Mouse (Mus musculus): ENCODE measurements around the gene Rab4a. TPM values are rescaled to one million over a fixed set of nuclear protein-coding genes. Genes with fewer than 3 reads are reported as not detected.

Rab4a gene
- polyA plus RNA-seq, 1 experiment from 2014 or later, result 47.5 TPM

GRCm38 (mm10) chr8:123827523-123827922 is 21.7 kb downstream of the Rab4a start:
- H3K27ac ChIP-seq (replicated peaks), result no peak overlapping the region

GRCm38 (mm10) chr8:123832757-123833156 is 27.0 kb downstream of the Rab4a start:
- Histone ChIP-seq H3K4me3 (replicated peaks) (no peak overlapping the region), H3K27me3 (no peaks in the 10 kb centered on the region), H3K4me1 (no peaks in the 10 kb centered on the region), H3K9ac (no peak overlapping the region), H3K36me3 (peaks cover 81% of the 10 kb centered on the region), H3K27ac (replicated peaks) (no peak overlapping the region), H3K9me3 (replicated peaks) (no peaks in the 10 kb centered on the region), H3K4me2 (replicated peaks) (no peak overlapping the region)
- ATAC-seq (ENCODE audit: insufficient number of reproducible peaks, low FRiP score, low TSS enrichment, low read depth), result no peak
- whole genome bisulfite sequencing, result 96% methylated on average over 4 of the region's 4 CpGs

More at GRCm38 (mm10) chr8:123827523-123827922, 21.7 kb downstream of the Rab4a start:
- Histone ChIP-seq H3K27me3 (no peaks in the 10 kb centered on the region), H3K9me3 (replicated peaks) (0 out of 2 replicates have a peak, but pooled peaks cover 2% of the 10 kb centered on the region), H3K36me3 (peaks cover 74% of the 10 kb centered on the region), H3K4me3 (replicated peaks) (no peak overlapping the region), H3K4me2 (replicated peaks) (no peak overlapping the region), H3K9ac (no peak overlapping the region), H3K4me1 (no peaks in the 10 kb centered on the region)
- ATAC-seq (ENCODE audit: insufficient number of reproducible peaks, low FRiP score, low TSS enrichment, low read depth), result no peak
- WGBS, result 91% methylated on average over 13 of the region's 13 CpGs

- WGBS, result 62% methylated on average over 9 of the region's 9 CpGs
- no peaks in the 10 kb centered on the region for H3K27me3 ChIP-seq
- no peak overlapping the region for H3K27ac ChIP-seq (replicated peaks)
- 0 out of 2 replicates have a peak, but pooled peaks have one; percentile 57 for ATAC-seq (ENCODE audit: insufficient number of reproducible peaks, low FRiP score, low TSS enrichment, low read depth)
- peaks cover 59% of the 10 kb centered on the region for H3K36me3 ChIP-seq
- no peak overlapping the region for H3K4me3 ChIP-seq (replicated peaks)
- H3K9me3 ChIP-seq (replicated peaks), result no peaks in the 10 kb centered on the region
- no peaks in the 10 kb centered on the region for H3K4me1 ChIP-seq
- no peak overlapping the region for H3K4me2 ChIP-seq (replicated peaks)
- H3K9ac ChIP-seq, result no peak overlapping the region
These were observed 29.7 kb downstream of the Rab4a start for GRCm38 (mm10) chr8:123835451-123835850.

GRCm38 (mm10) chr8:123836354-123836753 is 30.6 kb downstream of the Rab4a start:
- WGBS, result 92% methylated on average over 6 of the region's 6 CpGs
- H3K27ac ChIP-seq (replicated peaks), result no peak overlapping the region
- no peak overlapping the region for H3K9ac ChIP-seq
- H3K36me3 ChIP-seq, result peaks cover 50% of the 10 kb centered on the region
- H3K4me3 ChIP-seq (replicated peaks), result no peak overlapping the region
- no peaks in the 10 kb centered on the region for H3K27me3 ChIP-seq
- ATAC-seq (ENCODE audit: insufficient number of reproducible peaks, low FRiP score, low TSS enrichment, low read depth), result no peak
- no peaks in the 10 kb centered on the region for H3K4me1 ChIP-seq
- H3K9me3 ChIP-seq (replicated peaks), result no peaks in the 10 kb centered on the region
- no peak overlapping the region for H3K4me2 ChIP-seq (replicated peaks)

- Histone ChIP-seq H3K4me1 (no peaks in the 10 kb centered on the region), H3K27ac (replicated peaks) (no peak overlapping the region), H3K4me2 (replicated peaks) (no peak overlapping the region), H3K9me3 (replicated peaks) (no peaks in the 10 kb centered on the region), H3K4me3 (replicated peaks) (no peak overlapping the region), H3K27me3 (no peaks in the 10 kb centered on the region), H3K36me3 (peaks cover 33% of the 10 kb centered on the region), H3K9ac (no peak overlapping the region)
- no peak for ATAC-seq (ENCODE audit: insufficient number of reproducible peaks, low FRiP score, low TSS enrichment, low read depth)
- WGBS, result 63% methylated on average over 9 of the region's 9 CpGs
These were observed 32.7 kb downstream of the Rab4a start for GRCm38 (mm10) chr8:123838496-123838895.

GRCm38 (mm10) chr8:123840578-123841345 is 35.0 kb downstream of the Rab4a start:
- H3K27me3 ChIP-seq, result no peaks in the 10 kb centered on the region
- H3K9ac ChIP-seq, result no peak overlapping the region
- 0 out of 2 replicates have a peak, but pooled peaks cover 2% of the 10 kb centered on the region for H3K4me1 ChIP-seq
- H3K9me3 ChIP-seq (replicated peaks), result no peaks in the 10 kb centered on the region
- 87% methylated on average over 15 of the region's 15 CpGs for WGBS
- no peak overlapping the region for H3K4me2 ChIP-seq (replicated peaks)
- H3K4me3 ChIP-seq (replicated peaks), result no peak overlapping the region
- no peak for ATAC-seq (ENCODE audit: insufficient number of reproducible peaks, low FRiP score, low TSS enrichment, low read depth)
- no peak overlapping the region for H3K27ac ChIP-seq (replicated peaks)
- peaks cover 12% of the 10 kb centered on the region for H3K36me3 ChIP-seq

GRCm38 (mm10) chr8:123842086-123842485 is 36.3 kb downstream of the Rab4a start:
- H3K27ac ChIP-seq (replicated peaks), result no peak overlapping the region
- 76% methylated on average over 12 of the region's 12 CpGs for WGBS

GRCm38 (mm10) chr8:123844341-123844740 is 38.6 kb downstream of the Rab4a start:
- H3K4me1 ChIP-seq, result 0 out of 2 replicates have a peak, but pooled peaks cover 2% of the 10 kb centered on the region
- no peak overlapping the region for H3K9ac ChIP-seq
- no peak overlapping the region for H3K27ac ChIP-seq (replicated peaks)
- H3K36me3 ChIP-seq, result no peaks in the 10 kb centered on the region
- 56% methylated on average over 7 of the region's 7 CpGs for WGBS
- H3K4me2 ChIP-seq (replicated peaks), result no peak overlapping the region
- no peaks in the 10 kb centered on the region for H3K27me3 ChIP-seq
- H3K4me3 ChIP-seq (replicated peaks), result no peak overlapping the region
- no peaks in the 10 kb centered on the region for H3K9me3 ChIP-seq (replicated peaks)
- no peak for ATAC-seq (ENCODE audit: insufficient number of reproducible peaks, low FRiP score, low TSS enrichment, low read depth)

More at GRCm38 (mm10) chr8:123842086-123842485, 36.3 kb downstream of the Rab4a start:
- ATAC-seq (ENCODE audit: insufficient number of reproducible peaks, low FRiP score, low TSS enrichment, low read depth), result no peak
- Histone ChIP-seq H3K4me2 (replicated peaks) (no peak overlapping the region), H3K4me3 (replicated peaks) (no peak overlapping the region), H3K27me3 (no peaks in the 10 kb centered on the region), H3K36me3 (peaks cover 7% of the 10 kb centered on the region), H3K4me1 (0 out of 2 replicates have a peak, but pooled peaks cover 2% of the 10 kb centered on the region), H3K9ac (no peak overlapping the region), H3K9me3 (replicated peaks) (no peaks in the 10 kb centered on the region)

- no peak for ATAC-seq (ENCODE audit: insufficient number of reproducible peaks, low FRiP score, low TSS enrichment, low read depth)
- Histone ChIP-seq H3K4me3 (replicated peaks) (no peak overlapping the region), H3K9me3 (replicated peaks) (no peaks in the 10 kb centered on the region), H3K4me2 (replicated peaks) (no peak overlapping the region), H3K4me1 (0 out of 2 replicates have a peak, but pooled peaks cover 2% of the 10 kb centered on the region), H3K9ac (no peak overlapping the region), H3K27ac (replicated peaks) (no peak overlapping the region), H3K36me3 (no peaks in the 10 kb centered on the region), H3K27me3 (no peaks in the 10 kb centered on the region)
- WGBS, result 84% methylated on average over 13 of the region's 13 CpGs
These were observed 39.3 kb downstream of the Rab4a start for GRCm38 (mm10) chr8:123845114-123845513.

GRCm38 (mm10) chr8:123845991-123846390 is 40.2 kb downstream of the Rab4a start:
- 92% methylated on average over 10 of the region's 10 CpGs for WGBS
- 0 out of 2 replicates have a peak, but pooled peaks have one; percentile 25 for ATAC-seq (ENCODE audit: insufficient number of reproducible peaks, low FRiP score, low TSS enrichment, low read depth)
- H3K4me3 ChIP-seq (replicated peaks), result no peak overlapping the region
- H3K4me1 ChIP-seq, result 0 out of 2 replicates have a peak, but pooled peaks cover 2% of the 10 kb centered on the region
- H3K4me2 ChIP-seq (replicated peaks), result no peak overlapping the region
- no peaks in the 10 kb centered on the region for H3K9me3 ChIP-seq (replicated peaks)
- H3K27me3 ChIP-seq, result no peaks in the 10 kb centered on the region
- no peak overlapping the region for H3K27ac ChIP-seq (replicated peaks)
- H3K36me3 ChIP-seq, result no peaks in the 10 kb centered on the region
- H3K9ac ChIP-seq, result no peak overlapping the region

- no peak for ATAC-seq (ENCODE audit: insufficient number of reproducible peaks, low FRiP score, low TSS enrichment, low read depth)
- Histone ChIP-seq H3K4me1 (0 out of 2 replicates have a peak, but pooled peaks cover 2% of the 10 kb centered on the region), H3K27me3 (no peaks in the 10 kb centered on the region), H3K4me2 (replicated peaks) (no peak overlapping the region), H3K36me3 (no peaks in the 10 kb centered on the region), H3K27ac (replicated peaks) (no peak overlapping the region), H3K4me3 (replicated peaks) (no peak overlapping the region), H3K9ac (no peak overlapping the region), H3K9me3 (replicated peaks) (no peaks in the 10 kb centered on the region)
- WGBS, result 85% methylated on average over 12 of the region's 12 CpGs
These were observed 40.7 kb downstream of the Rab4a start for GRCm38 (mm10) chr8:123846509-123846908.
